Mouse (Mus musculus): ENCODE measurements at regions not wholly inside any gene's neighbourhood (a gene's known extent, or its start where the extent isn't known, plus 50 kb on each side); places are given as distances from the start of the nearest gene placed in this dataset.
A peak's percentile ranks its signal among the peaks of the same experiment; 100 is the strongest.

DNA sequence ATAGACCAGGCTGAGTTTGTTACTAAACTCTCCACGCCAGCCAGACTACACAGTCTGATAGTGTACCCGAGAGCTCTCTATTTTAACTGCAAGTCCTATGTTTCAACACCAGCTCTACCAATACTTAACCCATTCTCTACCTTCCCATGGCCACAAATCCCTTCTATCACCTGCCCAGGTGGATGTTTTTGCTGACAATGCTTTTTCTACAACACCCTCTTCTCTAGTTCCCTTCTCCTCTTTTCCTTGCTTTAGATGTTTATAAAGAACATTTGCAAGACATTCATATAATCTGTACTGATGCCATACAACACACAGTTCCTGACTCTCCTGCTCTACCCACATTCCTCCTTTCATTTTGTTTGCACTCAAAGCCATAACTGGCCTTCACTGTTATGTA lies 161.9 kb downstream of the 1500009L16Rik start:
- H3K36me3 ChIP-seq (ENCODE audit: control insufficient read depth, insufficient read depth), result no peaks in the 10 kb centered on the region
- H3K79me2 ChIP-seq (ENCODE audit: control insufficient read depth, insufficient read depth), result no peaks in the 10 kb centered on the region
- H3K27me3 ChIP-seq (ENCODE audit: control insufficient read depth, insufficient read depth, insufficient read length), result no peaks in the 10 kb centered on the region
- H3ac ChIP-seq (ENCODE audit: control insufficient read depth, insufficient read length), result no peak overlapping the region
- H3K4me2 ChIP-seq (ENCODE audit: low read depth), result no peak overlapping the region
- no peak for TF ChIP-seq SRF (IDR thresholded peaks at IDR 0.05; ENCODE audit: control insufficient read depth, insufficient read length, low read depth)
- no peak for TF ChIP-seq MAX (IDR thresholded peaks at IDR 0.05; ENCODE audit: low read depth)
- no peak for TF ChIP-seq REST (IDR thresholded peaks at IDR 0.05; ENCODE audit: insufficient read depth, insufficient read length)
- TF ChIP-seq TCF12 (IDR thresholded peaks at IDR 0.05; ENCODE audit: insufficient read depth, poor library complexity, severe bottlenecking), result no peak
- TF ChIP-seq CEBPB (IDR thresholded peaks at IDR 0.05; ENCODE audit: insufficient read depth, poor library complexity, severe bottlenecking), result no peak
- no peak for TF ChIP-seq TCF3 (IDR thresholded peaks at IDR 0.05; ENCODE audit: insufficient read length, low read depth)
- no peak for TF ChIP-seq MYOD1 (IDR thresholded peaks at IDR 0.05; ENCODE audit: control insufficient read depth in 1 of 3, insufficient read length in 2 of 3, low read depth in 2 of 3)
- no peak for TF ChIP-seq MYOG (IDR thresholded peaks at IDR 0.05; ENCODE audit: control insufficient read depth in 1 of 3, insufficient read depth in 1 of 3, insufficient read length in 2 of 3, low read depth in 2 of 3)
- no peak for TF ChIP-seq USF1 (IDR thresholded peaks at IDR 0.05; ENCODE audit: low read depth)
- no peak for TF ChIP-seq E2F4 (IDR thresholded peaks at IDR 0.05; ENCODE audit: insufficient read depth)
- no peak for TF ChIP-seq POLR2A (IDR thresholded peaks at IDR 0.05; ENCODE audit: insufficient read length, low read depth)
- TF ChIP-seq POLR2AphosphoS2 (IDR thresholded peaks at IDR 0.05; ENCODE audit: insufficient read length, low read depth), result no peak
- no peak overlapping the region for H3K4me3 ChIP-seq

DNA sequence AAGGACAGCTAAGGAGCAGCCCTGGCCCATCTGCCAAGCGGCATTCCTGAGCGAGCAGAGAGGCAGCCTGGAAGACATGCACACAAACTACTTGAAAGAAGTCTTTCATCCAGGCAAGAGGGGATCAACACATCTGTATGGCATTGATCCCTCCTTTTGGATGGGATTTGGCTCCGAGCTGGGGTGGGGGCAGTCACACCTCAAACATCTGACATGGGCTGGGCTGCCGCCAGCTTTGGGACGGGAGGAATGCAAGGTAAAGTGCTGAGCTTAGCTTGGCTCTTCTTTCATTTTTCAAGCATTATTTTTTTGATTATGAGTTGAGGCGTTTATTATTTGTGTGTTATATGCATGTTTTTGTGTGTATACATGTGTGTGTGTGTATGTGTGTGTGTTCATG lies 165.9 kb downstream of the 1500009L16Rik start:
- no peak overlapping the region for H3K4me2 ChIP-seq (ENCODE audit: low read depth)
- H3K27me3 ChIP-seq (ENCODE audit: control insufficient read depth, insufficient read depth, insufficient read length), result no peaks in the 10 kb centered on the region
- no peak for TF ChIP-seq E2F4 (IDR thresholded peaks at IDR 0.05; ENCODE audit: insufficient read depth)
- TF ChIP-seq USF1 (IDR thresholded peaks at IDR 0.05; ENCODE audit: low read depth), result no peak
- TF ChIP-seq CEBPB (IDR thresholded peaks at IDR 0.05; ENCODE audit: insufficient read depth, poor library complexity, severe bottlenecking), result no peak
- TF ChIP-seq TCF3 (IDR thresholded peaks at IDR 0.05; ENCODE audit: insufficient read length, low read depth), result no peak
- no peak for TF ChIP-seq REST (IDR thresholded peaks at IDR 0.05; ENCODE audit: insufficient read depth, insufficient read length)
- TF ChIP-seq MAX (IDR thresholded peaks at IDR 0.05; ENCODE audit: low read depth), result no peak
- TF ChIP-seq MYOD1 (IDR thresholded peaks at IDR 0.05; ENCODE audit: control insufficient read depth in 1 of 3, insufficient read length in 2 of 3, low read depth in 2 of 3), result no peak
- no peak for TF ChIP-seq SRF (IDR thresholded peaks at IDR 0.05; ENCODE audit: control insufficient read depth, insufficient read length, low read depth)
- no peak for TF ChIP-seq TCF12 (IDR thresholded peaks at IDR 0.05; ENCODE audit: insufficient read depth, poor library complexity, severe bottlenecking)
- TF ChIP-seq POLR2AphosphoS2 (IDR thresholded peaks at IDR 0.05; ENCODE audit: insufficient read length, low read depth), result no peak
- no peak for TF ChIP-seq MYOG (IDR thresholded peaks at IDR 0.05; ENCODE audit: control insufficient read depth in 1 of 3, insufficient read depth in 1 of 3, insufficient read length in 2 of 3, low read depth in 2 of 3)
- TF ChIP-seq POLR2A (IDR thresholded peaks at IDR 0.05; ENCODE audit: insufficient read length, low read depth), result no peak
- no peak overlapping the region for H3ac ChIP-seq (ENCODE audit: control insufficient read depth, insufficient read length)
- H3K79me2 ChIP-seq (ENCODE audit: control insufficient read depth, insufficient read depth), result no peaks in the 10 kb centered on the region
- no peak overlapping the region for H3K4me3 ChIP-seq
- H3K36me3 ChIP-seq (ENCODE audit: control insufficient read depth, insufficient read depth), result no peaks in the 10 kb centered on the region

DNA sequence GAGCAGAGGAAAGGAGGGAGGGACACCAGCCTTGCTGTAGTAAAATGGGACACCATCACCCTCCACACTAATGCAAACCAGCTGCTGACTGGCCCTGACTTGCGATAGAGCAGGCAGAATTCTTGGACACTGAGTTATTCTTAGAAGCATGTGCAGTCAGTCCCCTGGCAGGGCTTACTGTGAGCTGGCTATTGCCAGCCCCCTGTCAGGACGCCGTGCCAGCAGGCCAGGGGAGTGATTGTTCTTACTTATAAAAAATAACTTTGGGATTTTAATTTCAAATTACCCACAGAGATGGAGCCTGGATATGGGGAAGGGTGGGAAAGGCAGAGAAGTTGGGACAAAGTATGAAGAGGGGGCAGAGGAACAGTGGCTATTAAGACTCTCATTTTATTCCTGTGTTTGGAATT lies 173.1 kb downstream of the 1500009L16Rik start:
- Histone ChIP-seq H3K27me3 (ENCODE audit: control insufficient read depth, insufficient read depth, insufficient read length) (no peaks in the 10 kb centered on the region), H3K79me2 (ENCODE audit: control insufficient read depth, insufficient read depth) (no peaks in the 10 kb centered on the region), H3ac (ENCODE audit: control insufficient read depth, insufficient read length) (no peak overlapping the region), H3K4me2 (ENCODE audit: low read depth) (no peak overlapping the region), H3K36me3 (ENCODE audit: control insufficient read depth, insufficient read depth) (no peaks in the 10 kb centered on the region), H3K4me3 (no peak overlapping the region)
- TF ChIP-seq MYOG (IDR thresholded peaks at IDR 0.05; ENCODE audit: control insufficient read depth in 1 of 3, insufficient read depth in 1 of 3, insufficient read length in 2 of 3, low read depth in 2 of 3), result peak in 2 of 3 experiments; percentile 23 to 52
- TF ChIP-seq MYOD1 (IDR thresholded peaks at IDR 0.05; ENCODE audit: control insufficient read depth in 1 of 3, insufficient read length in 2 of 3, low read depth in 2 of 3), result peak in 1 of 3 experiments; percentile 57
- no peak for TF ChIP-seq REST (IDR thresholded peaks at IDR 0.05; ENCODE audit: insufficient read depth, insufficient read length)

DNA sequence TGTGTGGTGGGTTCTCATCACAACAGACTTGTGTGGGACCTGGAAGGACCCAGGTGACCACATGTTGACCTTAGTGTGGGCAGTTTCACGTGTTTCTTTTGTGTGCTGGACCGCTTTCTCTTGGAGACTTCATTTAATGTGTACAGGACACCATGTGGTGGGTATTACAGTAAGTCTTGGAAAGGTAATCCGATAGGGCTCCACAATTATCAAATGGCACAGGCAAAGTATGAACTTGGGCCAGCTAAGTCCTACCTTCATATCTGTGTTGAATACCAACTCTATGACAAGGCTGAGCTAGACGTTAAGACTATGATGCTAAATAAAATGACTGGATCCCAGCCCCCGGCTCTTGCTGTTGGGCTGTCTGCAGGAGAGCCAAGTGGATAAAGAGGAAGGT lies 173.5 kb downstream of the 1500009L16Rik start:
- H3K4me2 ChIP-seq (ENCODE audit: low read depth), result no peak overlapping the region
- TF ChIP-seq REST (IDR thresholded peaks at IDR 0.05; ENCODE audit: insufficient read depth, insufficient read length), result no peak
- TF ChIP-seq MYOD1 (IDR thresholded peaks at IDR 0.05; ENCODE audit: control insufficient read depth in 1 of 3, insufficient read length in 2 of 3, low read depth in 2 of 3), result no peak
- no peak for TF ChIP-seq SRF (IDR thresholded peaks at IDR 0.05; ENCODE audit: control insufficient read depth, insufficient read length, low read depth)
- TF ChIP-seq POLR2A (IDR thresholded peaks at IDR 0.05; ENCODE audit: insufficient read length, low read depth), result no peak
- TF ChIP-seq MYOG (IDR thresholded peaks at IDR 0.05; ENCODE audit: control insufficient read depth in 1 of 3, insufficient read depth in 1 of 3, insufficient read length in 2 of 3, low read depth in 2 of 3), result no peak
- no peak for TF ChIP-seq TCF3 (IDR thresholded peaks at IDR 0.05; ENCODE audit: insufficient read length, low read depth)
- no peak for TF ChIP-seq USF1 (IDR thresholded peaks at IDR 0.05; ENCODE audit: low read depth)
- TF ChIP-seq TCF12 (IDR thresholded peaks at IDR 0.05; ENCODE audit: insufficient read depth, poor library complexity, severe bottlenecking), result no peak
- no peak for TF ChIP-seq CEBPB (IDR thresholded peaks at IDR 0.05; ENCODE audit: insufficient read depth, poor library complexity, severe bottlenecking)
- no peak for TF ChIP-seq POLR2AphosphoS2 (IDR thresholded peaks at IDR 0.05; ENCODE audit: insufficient read length, low read depth)
- TF ChIP-seq E2F4 (IDR thresholded peaks at IDR 0.05; ENCODE audit: insufficient read depth), result no peak
- TF ChIP-seq MAX (IDR thresholded peaks at IDR 0.05; ENCODE audit: low read depth), result no peak
- H3ac ChIP-seq (ENCODE audit: control insufficient read depth, insufficient read length), result no peak overlapping the region
- no peaks in the 10 kb centered on the region for H3K36me3 ChIP-seq (ENCODE audit: control insufficient read depth, insufficient read depth)
- H3K27me3 ChIP-seq (ENCODE audit: control insufficient read depth, insufficient read depth, insufficient read length), result no peaks in the 10 kb centered on the region
- H3K79me2 ChIP-seq (ENCODE audit: control insufficient read depth, insufficient read depth), result no peaks in the 10 kb centered on the region
- no peak overlapping the region for H3K4me3 ChIP-seq

DNA sequence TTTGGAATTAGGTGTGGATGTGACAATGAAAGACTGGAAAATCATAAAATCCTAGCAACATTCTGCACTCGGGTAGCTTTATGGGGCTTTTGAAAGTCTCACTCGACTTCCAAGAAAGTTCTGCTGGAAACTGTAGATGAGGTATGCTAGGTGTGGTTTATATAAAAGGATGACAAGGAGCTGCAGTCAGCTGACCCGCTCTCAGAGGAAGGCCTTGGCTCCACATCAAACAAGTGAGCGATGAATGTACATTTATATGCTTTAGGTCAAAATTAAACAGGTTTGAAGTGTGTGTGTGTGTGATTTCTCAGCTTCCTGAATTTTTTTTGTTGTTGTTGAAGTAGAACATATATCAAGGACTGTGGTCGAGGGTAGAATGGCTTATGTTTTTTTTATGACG lies 174.9 kb downstream of the 1500009L16Rik start:
- no peak for TF ChIP-seq E2F4 (IDR thresholded peaks at IDR 0.05; ENCODE audit: insufficient read depth)
- no peak for TF ChIP-seq SRF (IDR thresholded peaks at IDR 0.05; ENCODE audit: control insufficient read depth, insufficient read length, low read depth)
- no peaks in the 10 kb centered on the region for H3K79me2 ChIP-seq (ENCODE audit: control insufficient read depth, insufficient read depth)
- no peak overlapping the region for H3K4me3 ChIP-seq
- H3ac ChIP-seq (ENCODE audit: control insufficient read depth, insufficient read length), result no peak overlapping the region
- H3K27me3 ChIP-seq (ENCODE audit: control insufficient read depth, insufficient read depth, insufficient read length), result peaks cover 5% of the 10 kb centered on the region
- no peaks in the 10 kb centered on the region for H3K36me3 ChIP-seq (ENCODE audit: control insufficient read depth, insufficient read depth)
- no peak overlapping the region for H3K4me2 ChIP-seq (ENCODE audit: low read depth)
